Mouse (Mus musculus) liver, embryonic 14 days (tissue): Measurements from ENCODE around the gene Olfr661. TPM values are rescaled to one million over a fixed set of nuclear protein-coding genes. Genes with fewer than 3 reads are reported as not detected.

Experiments used
- polyA plus RNA-seq: library from polyadenylated mRNA; depleted of rRNA; stranded (reverse); fragments of >200 nt; gene quantifications from 2 replicates; pipeline ENCODE4 v1.2.3, GENCODE M21; 2012; rRNA removed

Gene Olfr661
- polyA plus RNA-seq, result not detected in 2 replicates

GRCm38 (mm10) chr7:104686201-104686600 is at the start of gene Olfr661:
Gene Olfr661 (plus strand): TSS chr7:104686501.

DNA sequence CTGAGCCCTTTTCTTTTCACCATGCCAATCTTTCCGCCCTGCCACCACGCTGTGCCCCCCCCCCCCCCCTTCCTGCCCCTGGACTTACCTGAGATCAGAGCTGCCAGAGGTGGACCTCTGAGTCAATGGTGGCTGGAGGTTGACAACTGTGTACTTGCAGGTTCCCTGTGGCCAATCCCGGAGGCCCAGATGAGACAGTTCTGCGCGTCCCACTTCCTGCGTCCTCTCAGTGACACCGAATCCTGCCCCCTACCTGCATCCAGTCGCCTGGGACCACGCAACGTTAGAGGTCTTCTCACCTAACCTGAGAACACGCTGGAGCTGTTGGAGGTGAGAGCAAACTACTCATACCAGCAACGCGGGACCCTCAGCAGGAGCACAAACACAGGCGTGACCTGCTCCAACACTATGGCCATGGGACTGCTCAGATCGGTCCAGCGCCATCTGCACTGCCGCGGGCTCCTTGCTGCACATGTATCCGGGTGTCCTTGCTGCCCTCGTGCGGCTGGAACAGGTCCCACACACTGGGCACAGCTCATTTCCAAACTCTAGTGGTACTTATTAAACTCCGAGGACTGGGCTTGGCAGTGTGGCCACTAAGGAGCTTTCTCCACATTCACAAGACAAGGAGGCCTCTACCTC is 39.3 kb upstream of the Olfr661 start, which contains the start of gene Olfr658:
Gene Olfr658 (minus strand): TSS at position 465 of the 642 bp plus-strand sequence.

DNA sequence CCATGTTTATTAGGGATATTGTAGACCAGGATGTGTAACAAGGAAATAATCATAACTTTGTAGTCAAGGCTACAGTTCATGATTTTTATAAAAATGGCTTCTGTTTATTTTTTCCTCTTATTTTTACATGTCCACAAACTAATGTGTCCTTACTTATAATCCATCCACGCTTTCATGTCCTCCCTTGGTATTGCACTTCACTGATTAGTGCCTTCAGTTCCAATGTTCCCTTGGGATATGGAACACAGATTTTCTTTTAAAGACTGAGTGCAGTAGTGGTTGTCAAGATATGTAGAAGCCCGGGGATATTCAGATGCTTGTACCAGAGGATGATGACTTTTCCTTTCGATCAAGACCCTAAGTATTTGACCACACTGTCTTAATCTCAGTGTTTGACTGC is 19.8 kb upstream of the Olfr661 start, which contains the start of gene Olfr659:
Gene Olfr659 (plus strand): TSS at position 301 of the 400 bp plus-strand sequence.

Other genes starting within 250 kb of the Olfr661 start
- 1.8 and 2.6 TPM in 2 replicates for gene Trim30a, start 221.3 kb upstream of the Olfr661 start, polyA plus RNA-seq
- gene Trim30d, start 178.7 kb upstream of the Olfr661 start, polyA plus RNA-seq, result 0.63 and 0.83 TPM in 2 replicates
- not detected in 2 replicates for gene Olfr651, start 136.4 kb upstream of the Olfr661 start, polyA plus RNA-seq
- gene Olfr652, start 125.6 kb upstream of the Olfr661 start, polyA plus RNA-seq, result not detected in 2 replicates
- gene Olfr653, start 109.2 kb upstream of the Olfr661 start, polyA plus RNA-seq, result not detected in 2 replicates
- not detected in 2 replicates for gene Olfr654, start 99.5 kb upstream of the Olfr661 start, polyA plus RNA-seq
- not detected in 2 replicates for gene Olfr655, start 84.7 kb upstream of the Olfr661 start, polyA plus RNA-seq
- gene Olfr656, start 72.5 kb upstream of the Olfr661 start, polyA plus RNA-seq, result not detected in 2 replicates
- not detected in 2 replicates for gene Olfr657, start 61.7 kb upstream of the Olfr661 start, polyA plus RNA-seq
- gene Olfr658, start 39.2 kb upstream of the Olfr661 start, polyA plus RNA-seq, result 0.01 TPM in 1 of 2 replicates, not detected in the other
- not detected in 2 replicates for gene Olfr659, start 19.7 kb upstream of the Olfr661 start, polyA plus RNA-seq
- not detected in 2 replicates for gene Usp17le, start 91.0 kb downstream of the Olfr661 start, polyA plus RNA-seq
- not detected in 2 replicates for gene Usp17lb, start 156.1 kb downstream of the Olfr661 start, polyA plus RNA-seq
- gene Usp17la, start 170.5 kb downstream of the Olfr661 start, polyA plus RNA-seq, result not detected in 2 replicates
- gene Olfr665, start 191.5 kb downstream of the Olfr661 start, polyA plus RNA-seq, result not detected in 2 replicates
- gene Olfr666, start 209.5 kb downstream of the Olfr661 start, polyA plus RNA-seq, result not detected in 2 replicates
- gene Olfr667, start 235.0 kb downstream of the Olfr661 start, polyA plus RNA-seq, result not detected in 2 replicates
- not detected in 2 replicates for gene Olfr668, start 241.6 kb downstream of the Olfr661 start, polyA plus RNA-seq
- not detected in 2 replicates for gene Olfr669, start 247.7 kb downstream of the Olfr661 start, polyA plus RNA-seq